Mouse (Mus musculus) brain, embryonic 14.5 days (tissue): ENCODE data around the gene Rcc2.

Experiments used
- CTCF ChIP-seq: fragments of 200-500 bp; IDR thresholded peaks from 2 replicates; pipeline ENCODE4 v1.5.1; 2012; ENCODE audit warnings: inconsistent platforms, mild to moderate bottlenecking, moderate library complexity, borderline replicate concordance; ENCODE audit not compliant: insufficient read depth, insufficient read length; ENCODE audit errors: extremely low read depth
- POLR2A ChIP-seq: fragments of 200-500 bp; IDR thresholded peaks from 2 replicates; pipeline ENCODE4 v1.6.1; 2012; ENCODE audit warnings: mild to moderate bottlenecking, inconsistent platforms, borderline replicate concordance; ENCODE audit not compliant: poor library complexity, insufficient read depth, insufficient read length, severe bottlenecking; ENCODE audit errors: extremely low read depth

DNA sequence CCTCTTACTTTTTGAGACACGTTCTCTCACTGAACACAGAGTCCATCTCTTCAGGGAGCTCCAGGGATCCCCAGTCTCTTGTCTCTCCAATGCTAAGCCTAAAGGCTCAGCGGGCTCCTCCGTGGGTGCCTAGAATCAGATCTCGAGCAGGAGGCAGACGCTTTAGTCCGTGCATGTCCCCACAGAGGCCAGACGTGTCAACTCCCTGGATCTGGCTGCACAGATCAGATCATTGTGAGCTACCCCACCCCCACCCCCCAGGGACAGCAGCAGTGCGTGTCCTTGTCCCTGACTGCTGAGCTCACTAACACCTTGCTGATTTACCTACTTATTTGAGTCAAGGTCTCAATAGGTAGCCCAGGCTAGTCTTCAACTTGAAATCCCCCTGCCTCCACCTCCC lies 16.7 kb upstream of the Rcc2 start:
- TF ChIP-seq CTCF: no peak
- TF ChIP-seq POLR2A: no peak
